Mouse (Mus musculus) small intestine, adult 2 months (tissue): ENCODE results near the gene Gm11077. TPM values are rescaled to one million over a fixed set of nuclear protein-coding genes. Genes with fewer than 3 reads are reported as not detected.

Experiments used
- H3K27ac ChIP-seq: fragments of 200-500 bp; 2 replicates; pipeline ENCODE4 v1.5.1; 2012; ENCODE audit warnings: low read depth, low read length, control low read depth, inconsistent platforms; ENCODE audit not compliant: insufficient read depth
- H3K27me3 ChIP-seq: fragments of 200-500 bp; 2 replicates; pipeline ENCODE4 v1.6.1; 2012; ENCODE audit warnings: mild to moderate bottlenecking, moderate library complexity, low read length, inconsistent platforms; ENCODE audit not compliant: control insufficient read depth, insufficient read depth
- H3K36me3 ChIP-seq: fragments of 200-500 bp; 2 replicates; pipeline ENCODE4 v1.6.1; 2012; ENCODE audit warnings: mild to moderate bottlenecking, low read length, control low read depth, inconsistent platforms; ENCODE audit not compliant: control insufficient read depth, insufficient read depth
- H3K4me1 ChIP-seq: fragments of 200-500 bp; 2 replicates; pipeline ENCODE4 v1.6.1; 2012; ENCODE audit warnings: low read length, inconsistent platforms, mixed read lengths; ENCODE audit not compliant: control insufficient read depth, insufficient read depth, insufficient read length
- H3K4me3 ChIP-seq: fragments of 200-500 bp; 2 replicates; pipeline ENCODE4 v1.5.1; 2012; ENCODE audit warnings: low read depth, mild to moderate bottlenecking, control low read depth, inconsistent platforms, low read length, moderate library complexity
- CTCF ChIP-seq: fragments of 200-500 bp; IDR thresholded peaks from 2 replicates; pipeline ENCODE4 v1.5.1; 2012; ENCODE audit warnings: low read depth, mild to moderate bottlenecking, control low read depth, inconsistent platforms, low read length, moderate library complexity, mixed read lengths; ENCODE audit not compliant: insufficient replicate concordance, insufficient read length; ENCODE audit errors: extremely low read depth
- POLR2A ChIP-seq: fragments of 200-500 bp; IDR thresholded peaks from 2 replicates; pipeline ENCODE4 v1.6.1; 2012; ENCODE audit warnings: low read depth, mild to moderate bottlenecking, control low read depth, inconsistent platforms, low read length, moderate library complexity
- WGBS: fragments of 180-500 bp; shearing (Covaris S2); methylation state at CpG from one replicate; pipeline ENCODE4 v1.1.7; 2018; 5-methylcytosine and 5-hydroxymethylcytosine counted together
- polyA plus RNA-seq: library from polyadenylated mRNA; depleted of rRNA; stranded (reverse); fragments of >200 nt; gene quantifications from 2 replicates; pipeline ENCODE4 v1.2.3, GENCODE M21; 2012

Gene Gm11077
- polyA plus RNA-seq, 1 experiment: not detected

DNA sequence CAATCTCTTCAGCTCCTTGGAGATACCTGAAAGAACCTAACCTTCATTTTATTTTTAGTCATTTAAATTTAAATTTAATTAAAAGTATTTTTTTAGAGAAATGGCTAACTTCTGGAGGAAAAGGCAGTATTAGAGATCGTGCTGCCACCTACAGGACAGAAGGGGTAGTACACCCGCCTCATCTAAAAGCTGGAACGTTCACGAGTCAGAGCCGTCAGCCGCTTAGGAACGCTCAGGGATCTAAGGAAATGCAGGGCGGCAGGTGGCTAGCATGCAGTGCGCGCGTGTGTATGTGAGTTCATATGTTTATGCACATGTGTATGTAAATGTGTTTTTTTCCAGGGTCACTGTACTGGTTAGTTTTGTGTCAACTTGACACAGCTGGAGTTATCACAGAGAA, 16.3 kb upstream of the Gm11077 start:
- TF ChIP-seq POLR2A: no peak
- peak; percentile 62; the same call in 1 of the 2 replicates for TF ChIP-seq CTCF
- Histone ChIP-seq H3K4me1 (no peaks in the 10 kb centered on the region), H3K36me3 (no peaks in the 10 kb centered on the region), H3K27me3 (no peaks in the 10 kb centered on the region), H3K27ac (no peak overlapping the region), H3K4me3 (no peak overlapping the region)
- WGBS: 4% methylated on average over 11 of the region's 11 CpGs

DNA sequence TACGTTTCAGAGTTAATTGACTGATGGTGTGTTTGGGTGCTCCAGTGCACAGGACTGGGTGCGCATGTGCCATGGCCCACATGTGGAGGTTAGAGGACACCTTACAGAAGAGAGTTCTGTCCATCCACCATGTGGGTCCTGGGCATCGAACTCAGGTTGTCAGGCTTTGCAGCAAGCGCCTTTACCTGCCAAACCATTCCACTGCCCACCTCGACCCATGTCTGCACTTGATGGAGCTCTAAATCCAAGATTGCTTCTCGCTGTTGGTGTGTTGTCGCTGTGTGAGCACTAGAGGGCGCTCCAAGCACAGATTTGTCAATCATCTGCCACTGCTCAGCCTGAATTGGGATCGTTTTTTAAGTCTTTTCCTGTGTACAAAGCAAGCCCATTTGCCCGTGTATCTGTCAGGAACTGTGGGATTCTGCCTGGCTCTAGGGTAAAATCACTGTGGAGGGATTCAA, 14.1 kb upstream of the Gm11077 start:
- Histone ChIP-seq H3K4me1 (no peaks in the 10 kb centered on the region), H3K4me3 (no peak overlapping the region), H3K27ac (no peak overlapping the region), H3K27me3 (no peaks in the 10 kb centered on the region), H3K36me3 (no peaks in the 10 kb centered on the region)
- TF ChIP-seq POLR2A (no peak), CTCF (peak; percentile 79; the same call in 1 of the 2 replicates)
- WGBS: 17% methylated on average over 10 of the region's 10 CpGs

DNA sequence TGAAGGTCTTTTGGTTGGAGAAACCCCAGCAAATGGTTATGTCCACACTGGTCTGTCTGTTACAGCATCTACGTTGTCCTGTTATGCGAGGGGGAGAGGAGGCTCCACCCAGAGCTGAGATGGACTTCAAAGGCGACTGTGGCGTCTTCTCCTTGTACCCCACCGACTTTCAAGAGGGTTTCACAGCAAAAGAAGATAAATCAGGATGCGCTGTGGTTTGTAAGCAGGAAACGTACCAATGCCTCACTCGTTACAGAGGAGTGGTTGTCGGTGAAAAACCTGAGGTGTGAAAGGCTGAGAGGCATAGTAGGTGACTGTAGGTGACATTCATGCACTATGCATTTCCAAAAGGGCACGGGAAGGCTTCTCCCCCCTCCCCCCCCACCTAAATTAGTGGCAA, 7.0 kb upstream of the Gm11077 start:
- H3K27ac ChIP-seq: no peak overlapping the region
- no peak overlapping the region for H3K4me3 ChIP-seq
- no peaks in the 10 kb centered on the region for H3K36me3 ChIP-seq
- TF ChIP-seq POLR2A: no peak
- TF ChIP-seq CTCF: no peak
- 75% methylated on average over 10 of the region's 10 CpGs for WGBS
- no peaks in the 10 kb centered on the region for H3K4me1 ChIP-seq
- no peaks in the 10 kb centered on the region for H3K27me3 ChIP-seq

DNA sequence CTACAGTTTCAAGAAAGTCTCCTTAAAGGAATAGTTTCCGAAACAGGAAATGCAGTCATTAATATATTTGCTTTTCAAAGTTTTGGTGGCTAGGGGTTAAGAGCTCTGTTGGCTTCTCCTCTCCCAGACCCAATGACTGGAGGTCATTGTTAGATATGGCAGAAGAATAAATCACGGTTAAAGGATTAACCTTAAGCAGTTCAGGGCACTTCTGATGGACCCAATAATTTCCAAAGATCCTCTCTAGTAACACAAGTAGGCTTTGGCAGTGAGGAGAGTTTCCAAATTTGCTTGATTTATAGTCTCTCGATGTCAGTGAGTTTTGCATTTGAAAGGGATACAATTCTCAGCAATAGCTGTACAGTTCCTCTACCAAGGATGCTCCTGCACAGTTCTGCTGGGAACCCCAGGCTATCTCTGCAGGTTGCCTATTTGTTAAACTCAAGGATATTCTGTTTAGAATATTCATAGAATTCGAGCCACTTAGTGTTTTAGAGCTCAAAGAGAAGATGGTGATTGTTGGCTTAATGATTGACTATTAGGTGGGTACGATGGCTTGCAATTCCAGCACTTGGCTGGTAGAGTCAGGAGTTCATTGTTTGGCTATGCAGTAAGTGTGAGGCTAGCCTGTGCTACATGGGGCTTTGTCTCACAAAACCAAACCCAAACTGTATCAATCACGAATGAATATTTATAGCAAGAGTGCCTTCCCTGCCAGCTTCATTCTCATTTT, 1.8 kb downstream of the Gm11077 start:
- H3K36me3 ChIP-seq: no peaks in the 10 kb centered on the region
- no peaks in the 10 kb centered on the region for H3K27me3 ChIP-seq
- no peaks in the 10 kb centered on the region for H3K4me1 ChIP-seq
- no peak overlapping the region for H3K27ac ChIP-seq
- WGBS: 52% methylated on average over 6 of the region's 6 CpGs
- TF ChIP-seq POLR2A: no peak
- no peak for TF ChIP-seq CTCF
- no peak overlapping the region for H3K4me3 ChIP-seq

DNA sequence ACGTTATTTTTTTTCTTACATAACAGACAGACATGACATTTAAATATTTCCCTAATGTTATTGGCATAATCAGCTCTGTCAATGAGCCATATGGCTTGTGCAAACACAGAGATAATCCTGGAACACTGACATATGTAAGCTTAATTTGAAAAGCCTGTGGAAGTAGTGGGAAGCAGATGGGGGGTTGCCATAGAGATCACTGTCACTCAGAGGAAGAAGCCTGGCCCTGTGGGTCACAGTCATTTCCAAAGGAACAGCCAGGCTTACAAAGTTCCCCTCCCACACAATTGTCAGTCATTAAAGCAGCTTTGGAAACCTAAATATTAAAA, 2.3 kb downstream of the Gm11077 start:
- Histone ChIP-seq H3K36me3 (no peaks in the 10 kb centered on the region), H3K27ac (no peak overlapping the region), H3K4me3 (no peak overlapping the region), H3K27me3 (no peaks in the 10 kb centered on the region), H3K4me1 (no peaks in the 10 kb centered on the region)
- WGBS: 78% methylated on average over 1 of the region's 1 CpGs
- no peak for TF ChIP-seq CTCF
- TF ChIP-seq POLR2A: no peak

DNA sequence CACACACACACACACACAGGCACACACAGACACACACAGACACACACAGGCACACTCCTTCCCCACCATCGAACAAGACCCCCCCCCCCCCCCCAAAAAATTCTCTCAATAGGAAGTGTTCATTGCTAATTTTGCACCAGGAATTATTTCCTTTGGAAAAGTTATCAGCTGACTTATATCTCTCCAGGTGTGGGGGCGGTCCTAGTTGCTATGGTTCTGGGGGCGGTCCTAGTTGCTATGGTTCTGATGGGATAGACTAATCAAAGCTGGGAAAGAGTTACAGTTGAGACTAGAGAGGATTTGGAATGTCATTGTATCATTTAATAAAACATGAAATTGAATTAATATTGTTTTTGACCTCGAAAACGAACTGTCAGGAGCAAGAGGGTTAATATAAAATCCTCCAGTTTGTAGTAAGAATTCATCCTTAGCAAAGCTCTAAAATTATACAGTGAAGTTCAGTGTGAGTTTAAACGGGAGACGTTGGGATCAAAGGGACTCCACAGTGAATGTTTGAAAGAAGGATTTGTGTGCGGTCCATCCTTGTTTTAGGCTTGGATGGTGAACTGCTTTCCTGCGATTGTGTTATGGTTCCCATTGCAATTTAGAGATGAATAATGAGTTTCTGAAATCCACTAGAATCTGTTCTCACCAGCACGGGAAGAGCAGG, 4.0 kb downstream of the Gm11077 start:
- no peak overlapping the region for H3K27ac ChIP-seq
- 36% methylated on average over 10 of the region's 10 CpGs for WGBS

DNA sequence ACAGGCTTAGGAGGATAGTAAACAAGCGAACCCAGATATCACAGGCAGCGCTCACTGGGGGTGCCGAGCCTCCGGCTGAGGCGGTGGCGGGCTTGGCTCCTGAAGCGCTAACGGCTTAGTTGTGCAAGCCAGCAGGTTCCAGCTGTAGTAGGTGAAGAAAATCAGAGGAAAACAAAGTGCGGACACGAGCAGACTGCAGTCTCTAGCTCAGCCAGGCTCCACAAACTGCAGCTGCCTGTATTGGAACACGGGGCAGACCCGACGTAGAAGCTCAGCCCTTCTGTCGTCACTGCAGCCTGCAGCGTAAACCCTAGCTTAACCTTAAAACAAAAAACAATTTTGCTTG, 4.5 kb downstream of the Gm11077 start:
- no peaks in the 10 kb centered on the region for H3K4me1 ChIP-seq
- no peak overlapping the region for H3K27ac ChIP-seq
- TF ChIP-seq POLR2A: no peak
- TF ChIP-seq CTCF: no peak
- no peak overlapping the region for H3K4me3 ChIP-seq
- no peaks in the 10 kb centered on the region for H3K36me3 ChIP-seq
- no peaks in the 10 kb centered on the region for H3K27me3 ChIP-seq
- WGBS: 10% methylated on average over 15 of the region's 15 CpGs

More for the DNA sequence above, 4.0 kb downstream of the Gm11077 start:
- H3K4me3 ChIP-seq: no peak overlapping the region
- H3K27me3 ChIP-seq: no peaks in the 10 kb centered on the region
- H3K36me3 ChIP-seq: no peaks in the 10 kb centered on the region
- TF ChIP-seq POLR2A: no peak
- no peak for TF ChIP-seq CTCF
- H3K4me1 ChIP-seq: no peaks in the 10 kb centered on the region

DNA sequence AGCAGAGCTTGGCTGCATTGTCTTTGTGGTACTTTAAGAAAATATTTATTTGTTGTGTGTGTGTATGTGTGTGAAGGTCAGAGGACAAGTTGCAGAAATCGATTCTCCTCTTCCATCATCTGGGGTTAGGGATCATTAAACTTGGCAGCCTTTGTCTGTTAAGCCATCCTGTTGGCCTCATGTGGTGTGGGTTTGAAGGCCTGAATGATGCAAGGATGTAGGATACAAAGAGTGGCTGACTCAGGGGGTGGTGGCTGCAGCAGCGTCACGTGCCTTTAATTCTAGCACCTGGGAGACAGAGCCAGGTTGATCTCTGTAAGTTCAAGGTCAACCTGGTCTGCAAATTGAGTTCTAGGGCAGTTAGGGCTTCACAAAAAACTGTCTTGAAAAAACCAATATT, 16.5 kb downstream of the Gm11077 start:
- Histone ChIP-seq H3K36me3 (no peaks in the 10 kb centered on the region), H3K27me3 (no peaks in the 10 kb centered on the region), H3K4me3 (no peak overlapping the region), H3K4me1 (no peaks in the 10 kb centered on the region), H3K27ac (no peak overlapping the region)
- TF ChIP-seq POLR2A (no peak), CTCF (no peak)
- 81% methylated on average over 3 of the region's 3 CpGs for WGBS
